Mouse (Mus musculus) neutrophil, adult 83 days (primary cell): ENCODE data around the gene Spsb3. TPM values are rescaled to one million over a fixed set of nuclear protein-coding genes. Genes with fewer than 3 reads are reported as not detected.

ENCODE experiments used
- total RNA-seq, 2 experiments: library from RNA; stranded (reverse); gene quantifications; one replicate each; pipeline ENCODE4 v1.2.4; 2023

The Spsb3 gene
- total RNA-seq, result 10 to 100 TPM; 20.6 to 24.6 TPM

GRCm38 (mm10) chr17:24886134-24886931 lies at the start of gene Spsb3, which contains the start of gene Nubp2:
Spsb3 (plus strand) TSS chr17:24886643.
Nubp2 (minus strand) TSS chr17:24886349.

GRCm38 (mm10) chr17:24839842-24840241 lies 46.6 kb upstream of the Spsb3 start, which contains the start of gene Hagh:
Hagh (plus strand) TSS chr17:24840143.

DNA sequence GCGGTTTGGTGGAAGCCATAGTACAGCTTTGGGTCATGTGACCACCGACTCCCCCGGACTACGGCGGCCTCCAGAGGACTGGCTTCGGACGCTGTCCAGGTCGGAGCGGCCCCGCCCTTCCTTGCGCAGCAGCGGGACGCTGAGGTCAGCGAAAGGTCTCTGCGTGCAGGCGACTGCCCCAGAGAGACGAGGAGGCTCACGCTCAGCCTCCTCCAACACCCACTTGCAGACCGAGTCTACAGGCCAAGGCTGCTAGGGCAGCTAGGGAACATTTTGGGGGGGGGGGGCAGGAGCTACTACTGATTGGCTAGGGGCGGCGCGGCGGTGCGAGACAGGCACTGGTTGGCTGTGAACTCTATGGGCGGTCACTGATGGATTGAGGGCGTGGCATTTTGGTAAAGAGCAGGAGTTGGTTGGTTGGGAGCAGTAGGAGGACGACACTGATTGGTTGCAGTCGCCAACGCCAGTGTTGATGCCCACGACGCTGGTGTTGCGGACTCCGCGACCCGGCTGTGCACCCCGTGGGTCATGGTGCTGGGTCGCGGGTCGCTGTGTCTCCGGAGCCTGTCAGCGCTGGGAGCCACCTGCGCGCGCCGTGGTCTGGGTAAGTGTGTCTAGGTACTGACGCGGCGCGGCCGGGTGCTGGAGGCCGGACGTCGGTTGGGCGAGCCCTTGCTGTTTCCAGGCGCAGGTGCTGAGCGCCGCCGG lies 36.2 kb upstream of the Spsb3 start, which contains the start of gene Fahd1:
TSS of gene Fahd1 (minus strand) at position 300 of the 708 bp plus-strand sequence.

GRCm38 (mm10) chr17:24865776-24866175 lies 20.7 kb upstream of the Spsb3 start, which contains the start of gene Igfals:
Igfals (plus strand) TSS chr17:24865997.

DNA sequence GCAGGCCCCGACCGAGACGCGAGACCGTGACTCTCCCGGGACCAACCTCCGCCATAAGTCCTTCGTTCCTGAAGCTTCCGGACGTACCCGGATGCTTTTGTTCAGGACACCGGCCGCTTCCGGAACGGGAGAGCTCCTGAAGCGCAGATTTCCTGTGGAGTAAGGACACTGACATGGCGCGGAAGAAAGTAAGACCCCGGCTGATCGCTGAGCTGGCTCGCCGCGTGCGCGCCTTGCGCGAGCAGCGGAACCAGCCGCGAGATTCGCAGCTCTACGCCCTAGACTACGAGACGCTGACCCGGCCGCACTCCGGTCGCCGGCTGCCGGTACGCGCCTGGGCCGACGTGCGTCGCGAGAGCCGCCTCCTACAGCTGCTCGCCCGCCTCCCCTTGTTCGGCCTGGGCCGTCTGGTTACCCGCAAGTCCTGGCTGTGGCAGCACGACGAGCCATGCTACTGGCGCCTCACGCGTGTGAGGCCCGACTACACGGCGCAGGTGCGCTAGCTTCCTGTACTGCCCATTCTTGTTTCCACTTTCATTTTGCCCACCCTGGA lies 8.6 kb downstream of the Spsb3 start, which contains the start of the genes Eme2 and Mrps34:
TSS of gene Eme2 (minus strand) at position 93 of the 553 bp plus-strand sequence.
TSS of gene Mrps34 (plus strand) at position 122 of the 553 bp plus-strand sequence.

GRCm38 (mm10) chr17:24896241-24896992 lies 10.0 kb downstream of the Spsb3 start, which contains the start of gene Nme3:
Nme3 (plus strand) TSS chr17:24896500.

GRCm38 (mm10) chr17:24936259-24937237 lies 50.1 kb downstream of the Spsb3 start, which contains the start of gene Mapk8ip3:
Mapk8ip3 (minus strand) TSS chr17:24936977.

Other genes with a start within 250 kb of the Spsb3 start
- gene Slc9a3r2, start 236.3 kb upstream of the Spsb3 start, total RNA-seq, result 1 to 10 TPM; 2.0 to 2.9 TPM
- gene Npw, start 228.2 kb upstream of the Spsb3 start, total RNA-seq, result not detected
- gene Zfp598, start 217.0 kb upstream of the Spsb3 start, total RNA-seq, result 10 to 100 TPM; 26.5 to 28.8 TPM
- under 1 TPM in 1 of 2 experiments, not detected in 1; 0.20 TPM for gene Syngr3, start 196.7 kb upstream of the Spsb3 start, total RNA-seq
- gene Gfer, start 190.5 kb upstream of the Spsb3 start, total RNA-seq, result 1 to 10 TPM; 7.9 to 9.0 TPM
- 1 to 10 TPM; 1.8 to 2.2 TPM for gene Noxo1, start 190.4 kb upstream of the Spsb3 start, total RNA-seq
- 10 to 100 TPM; 12.1 to 16.7 TPM for gene Tbl3, start 179.0 kb upstream of the Spsb3 start, total RNA-seq
- not detected for gene Rnf151, start 168.6 kb upstream of the Spsb3 start, total RNA-seq
- 100 to 1,000 TPM; 644 to 709 TPM for gene Rps2, start 168.5 kb upstream of the Spsb3 start, total RNA-seq
- 10 to 100 TPM; 71.6 to 74.1 TPM for gene Ndufb10, start 162.2 kb upstream of the Spsb3 start, total RNA-seq
- gene Rpl3l, start 158.8 kb upstream of the Spsb3 start, total RNA-seq, result 1 to 10 TPM; 1.0 to 1.2 TPM
- 1,000 to 10,000 TPM; 1,053 to 1,152 TPM for gene Msrb1, start 150.0 kb upstream of the Spsb3 start, total RNA-seq
- gene Hs3st6, start 133.7 kb upstream of the Spsb3 start, total RNA-seq, result under 1 TPM in 1 of 2 experiments, not detected in 1; 0.66 TPM
- gene Meiob, start 82.4 kb upstream of the Spsb3 start, total RNA-seq, result not detected
- gene Hagh, start 46.5 kb upstream of the Spsb3 start, total RNA-seq, result 10 to 100 TPM; 49.6 to 49.7 TPM
- gene Fahd1, start 36.3 kb upstream of the Spsb3 start, total RNA-seq, result 1 to 10 TPM; 5.1 to 6.5 TPM
- under 1 TPM; 0.15 to 0.42 TPM for gene Igfals, start 20.6 kb upstream of the Spsb3 start, total RNA-seq
- 10 to 100 TPM; 36.0 to 39.5 TPM for gene Nubp2, start 294 bp upstream of the Spsb3 start, total RNA-seq
- 10 to 100 TPM; 11.7 to 16.5 TPM for gene Eme2, start 8.4 kb downstream of the Spsb3 start, total RNA-seq
- 10 to 100 TPM; 14.6 to 18.9 TPM for gene Mrps34, start 8.5 kb downstream of the Spsb3 start, total RNA-seq
- 10 to 100 TPM; 15.6 to 23.0 TPM for gene Nme3, start 9.9 kb downstream of the Spsb3 start, total RNA-seq
- gene Mapk8ip3, start 50.3 kb downstream of the Spsb3 start, total RNA-seq, result 10 to 100 TPM; 61.9 to 68.8 TPM
- gene Jpt2, start 74.0 kb downstream of the Spsb3 start, total RNA-seq, result 10 to 100 TPM; 36.4 to 38.8 TPM
- gene Cramp1l, start 129.1 kb downstream of the Spsb3 start, total RNA-seq, result 10 to 100 TPM; 29.6 to 30.1 TPM
- 10 to 100 TPM; 13.2 to 21.9 TPM for gene Ift140, start 129.4 kb downstream of the Spsb3 start, total RNA-seq
- gene Tmem204, start 196.9 kb downstream of the Spsb3 start, total RNA-seq, result not detected
- 10 to 100 TPM; 10.4 to 11.8 TPM for gene Telo2, start 229.3 kb downstream of the Spsb3 start, total RNA-seq
- gene Ptx4, start 234.1 kb downstream of the Spsb3 start, total RNA-seq, result not detected
- gene Clcn7, start 246.7 kb downstream of the Spsb3 start, total RNA-seq, result 10 to 100 TPM; 27.5 to 31.4 TPM